Mouse (Mus musculus) CH12F3 (cell line): Measurements from ENCODE around the gene Kras.

ENCODE experiments used
- in situ Hi-C: fragments of 300-500 bp; cut with MboI; formaldehyde crosslinking; loops from 2 replicates; pipeline ENCODE4 v1.14.3; 2020; ENCODE audit warnings: low sequenced_read_pairs

Gene Kras

DNA sequence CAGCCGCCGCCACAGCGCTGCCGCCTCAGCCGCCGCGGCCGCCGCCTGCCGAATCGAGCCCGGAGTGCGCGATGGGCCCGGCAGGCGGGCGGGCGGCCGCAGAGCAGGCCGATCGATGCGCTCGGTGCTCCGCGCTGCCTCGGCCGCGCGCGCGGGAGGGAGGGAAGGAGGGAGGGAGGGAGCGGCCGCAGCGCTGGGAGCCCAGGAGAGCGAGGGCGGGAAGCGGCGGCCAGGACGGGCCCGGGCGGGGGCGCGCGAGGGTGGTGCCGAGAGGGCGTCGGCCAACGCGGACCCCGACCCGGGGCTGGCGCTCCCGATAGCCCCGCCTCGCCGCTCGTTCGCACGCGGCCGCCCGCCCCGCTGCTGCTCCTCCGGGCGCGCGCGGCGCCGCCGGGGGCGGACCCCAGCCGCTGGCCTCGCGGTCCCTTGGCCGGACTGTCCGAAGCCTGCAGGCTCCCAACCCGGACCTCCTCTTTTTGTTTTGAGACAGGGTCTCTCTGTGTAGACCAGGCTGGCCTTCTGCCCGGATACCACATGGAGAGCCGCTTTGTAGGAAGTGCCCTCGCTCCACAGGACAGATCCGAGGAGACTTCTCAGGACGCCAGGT, at the start of gene Kras:
Gene Kras (minus strand): TSS at position 55 of the 607 bp plus-strand sequence.
- in situ Hi-C loops = no loop called here

DNA sequence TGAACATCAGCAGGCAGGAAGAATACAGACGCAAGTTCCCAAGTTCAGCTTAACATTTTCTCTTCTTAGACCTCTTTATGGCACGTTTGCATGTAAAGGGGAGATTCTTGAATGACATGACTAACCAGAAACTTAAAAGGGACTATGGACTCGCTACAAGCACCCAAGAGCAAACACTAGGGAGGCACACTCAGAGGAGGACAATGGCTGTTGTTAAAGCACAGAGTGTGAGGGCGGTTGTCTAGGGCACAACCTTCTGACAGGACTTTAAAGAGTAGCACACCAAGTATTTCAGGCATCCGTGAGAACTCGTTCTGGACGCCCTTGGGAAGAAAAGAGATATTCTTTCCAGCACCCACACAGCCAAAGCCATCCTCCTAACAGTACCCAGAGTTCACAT, 47.6 kb upstream of the Kras start:
- in situ Hi-C loops = no loop called here

DNA sequence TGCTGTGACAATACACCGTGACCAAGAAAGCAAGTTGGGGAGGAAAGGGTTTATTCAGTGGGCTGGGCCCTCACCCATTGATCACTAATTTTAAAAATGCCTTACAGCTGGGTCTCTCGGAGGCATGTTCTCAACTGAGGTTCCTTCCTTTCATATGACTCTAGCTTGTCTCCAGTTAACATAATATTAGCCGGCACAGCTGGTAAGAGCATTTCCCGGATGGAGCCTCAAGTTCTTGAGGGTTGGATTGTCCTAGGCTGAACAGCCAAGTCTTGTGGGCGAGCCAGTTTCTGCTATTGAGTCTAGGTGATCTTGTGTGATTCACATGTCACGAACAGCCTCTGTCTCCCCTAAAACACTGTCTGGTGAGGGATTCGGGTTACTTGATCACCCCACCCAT, 46.9 kb upstream of the Kras start:
- in situ Hi-C loops = no loop called here

DNA sequence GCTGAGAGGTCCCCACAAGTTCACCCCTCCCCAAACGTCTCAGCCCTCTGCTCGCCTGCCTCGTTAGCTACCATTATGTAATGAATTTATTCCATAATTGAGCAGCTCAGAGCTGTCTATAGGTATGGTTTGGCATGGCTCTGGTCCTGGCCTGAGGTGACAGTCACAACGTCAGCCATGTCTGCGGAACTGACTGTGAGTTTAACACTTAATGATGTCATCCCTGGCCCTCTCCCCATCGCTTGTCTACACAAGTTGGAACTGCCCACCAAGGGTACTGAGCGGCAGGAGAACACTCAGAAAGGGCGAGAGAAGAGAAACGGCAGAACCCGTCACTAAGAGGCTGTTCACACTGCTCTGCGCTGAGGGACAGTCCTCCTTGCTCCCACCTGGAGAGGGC, 45.1 kb upstream of the Kras start:
- in situ Hi-C loops = no loop called here

DNA sequence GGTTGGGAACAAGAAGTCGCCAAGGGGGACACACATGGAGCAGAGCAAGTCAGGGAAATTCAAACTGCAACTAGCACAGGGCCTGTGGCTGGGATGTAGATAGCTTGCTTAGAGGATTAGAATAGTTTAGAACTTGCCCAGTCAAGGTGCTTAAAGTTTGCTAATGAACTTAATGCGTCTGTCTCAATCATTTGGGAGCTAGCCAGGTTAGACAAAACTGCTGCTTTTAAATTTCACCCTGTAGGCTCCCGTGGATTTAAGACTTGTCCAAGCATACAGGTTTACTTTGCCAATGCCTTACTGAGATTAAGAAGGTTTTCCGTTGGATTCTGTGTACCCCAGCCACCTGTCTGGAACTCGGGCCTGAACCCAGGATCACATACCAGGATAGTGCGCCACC, 43.1 kb upstream of the Kras start:
- in situ Hi-C loops = no loop called here

DNA sequence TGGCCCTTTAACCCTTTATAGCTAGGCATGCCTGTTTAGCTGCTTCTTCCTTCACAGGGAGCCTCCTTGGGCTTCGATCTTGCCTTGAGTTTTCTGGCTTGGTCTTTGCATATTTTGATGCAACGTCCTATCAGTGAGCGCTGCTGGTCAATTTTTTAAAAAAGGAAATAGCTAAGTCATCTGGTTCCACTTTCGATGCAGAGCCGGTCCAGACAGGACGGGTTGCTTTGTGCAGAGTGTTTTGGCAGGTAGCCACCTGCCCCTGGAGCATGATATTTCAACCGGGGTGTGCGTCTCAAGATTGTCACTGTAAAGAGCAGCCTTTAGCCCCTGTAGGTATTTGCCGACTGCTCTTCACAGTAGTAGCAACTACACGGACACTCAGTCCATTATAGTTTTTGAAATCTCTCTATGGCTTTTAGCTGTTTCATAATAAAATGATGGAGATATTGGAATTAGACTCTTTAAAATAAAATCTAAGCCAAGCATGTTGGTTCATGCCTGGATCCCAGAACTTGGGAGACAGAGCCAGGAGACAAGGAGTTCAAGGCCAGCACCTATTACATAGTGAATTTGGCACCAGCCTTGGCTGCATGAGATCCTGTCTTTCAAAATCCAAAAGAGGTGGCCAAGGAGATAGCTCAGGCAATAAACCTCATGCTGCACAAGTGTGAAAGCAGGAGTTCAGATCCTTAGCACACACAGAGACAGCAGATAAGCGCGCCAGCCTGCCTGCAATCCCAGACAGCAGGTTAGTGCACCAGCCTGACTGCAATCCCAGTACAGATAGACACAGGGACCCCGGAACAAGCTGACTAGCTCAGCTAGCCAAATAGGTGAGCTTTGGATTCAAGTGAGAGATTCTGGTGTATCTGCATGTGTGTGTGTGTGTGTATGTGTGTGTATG, 41.6 kb upstream of the Kras start:
- in situ Hi-C loops = no loop called here

DNA sequence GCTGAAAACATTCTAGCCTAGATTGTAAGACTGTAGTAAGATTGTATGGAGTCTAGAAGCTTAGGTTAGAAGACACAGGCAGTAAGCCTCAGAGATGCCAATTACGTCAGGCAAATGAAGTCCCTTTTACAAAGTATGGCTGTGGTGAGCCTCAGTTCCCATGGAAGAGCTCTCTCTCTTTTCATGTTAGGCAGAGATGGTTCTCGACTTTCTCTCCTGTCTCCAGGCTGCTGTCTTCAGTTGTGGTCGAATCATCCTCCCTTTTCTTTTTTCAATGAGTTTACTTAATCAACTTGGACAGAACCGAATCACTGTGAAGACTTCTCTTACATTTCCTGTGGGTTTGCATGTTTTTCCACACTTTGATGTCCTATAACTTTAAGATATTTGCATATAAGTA, 35.6 kb upstream of the Kras start:
- in situ Hi-C loops = no loop called here

DNA sequence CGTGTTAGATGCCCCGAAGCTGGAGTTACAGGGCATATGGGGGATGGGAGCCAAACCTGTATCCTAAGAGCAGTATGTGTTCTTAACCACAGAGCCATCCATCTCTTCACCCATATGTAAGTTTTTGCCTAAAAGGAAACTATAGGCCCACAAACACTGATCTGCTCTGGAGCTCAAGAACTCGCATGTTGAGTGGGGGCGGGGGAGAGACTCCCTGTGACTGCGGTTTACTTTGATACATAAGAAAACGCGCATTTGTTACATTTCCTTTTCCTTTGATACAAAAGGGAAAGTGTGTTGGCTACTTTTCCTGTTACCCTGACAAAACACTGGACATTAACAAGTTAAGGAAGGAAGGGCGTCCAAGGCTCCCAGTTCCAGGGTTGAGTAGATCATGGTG, 34.2 kb upstream of the Kras start:
- in situ Hi-C loops = no loop called here

DNA sequence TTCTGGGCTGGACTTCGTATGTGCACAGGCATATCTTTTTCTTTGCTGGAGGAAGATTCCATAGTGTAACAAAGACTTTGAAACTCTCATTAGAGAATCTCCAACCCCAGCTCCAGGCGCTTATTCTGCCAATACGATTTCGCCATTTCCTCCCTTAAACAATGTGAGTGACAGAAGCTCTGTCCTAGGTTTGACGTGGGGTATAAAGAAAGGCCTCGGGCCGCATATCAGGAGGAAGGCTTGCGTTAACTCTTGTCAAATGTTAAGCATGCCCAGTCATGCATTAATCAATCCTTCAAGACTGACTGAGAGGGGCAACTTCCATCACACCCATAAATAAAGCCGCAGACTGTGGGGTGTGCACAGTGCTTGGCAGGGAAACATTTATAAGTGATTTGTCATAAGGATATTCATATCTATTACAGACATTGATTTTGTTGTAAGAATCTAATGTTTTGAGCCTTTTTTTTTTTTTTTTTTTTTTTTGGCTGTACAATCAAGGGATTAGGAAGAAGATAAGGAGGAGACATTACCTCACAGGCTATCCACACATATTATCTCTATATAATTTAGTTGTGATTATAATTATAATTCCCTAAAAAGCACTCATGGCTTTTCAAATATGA, 27.2 kb upstream of the Kras start:
- in situ Hi-C loops = no loop called here

DNA sequence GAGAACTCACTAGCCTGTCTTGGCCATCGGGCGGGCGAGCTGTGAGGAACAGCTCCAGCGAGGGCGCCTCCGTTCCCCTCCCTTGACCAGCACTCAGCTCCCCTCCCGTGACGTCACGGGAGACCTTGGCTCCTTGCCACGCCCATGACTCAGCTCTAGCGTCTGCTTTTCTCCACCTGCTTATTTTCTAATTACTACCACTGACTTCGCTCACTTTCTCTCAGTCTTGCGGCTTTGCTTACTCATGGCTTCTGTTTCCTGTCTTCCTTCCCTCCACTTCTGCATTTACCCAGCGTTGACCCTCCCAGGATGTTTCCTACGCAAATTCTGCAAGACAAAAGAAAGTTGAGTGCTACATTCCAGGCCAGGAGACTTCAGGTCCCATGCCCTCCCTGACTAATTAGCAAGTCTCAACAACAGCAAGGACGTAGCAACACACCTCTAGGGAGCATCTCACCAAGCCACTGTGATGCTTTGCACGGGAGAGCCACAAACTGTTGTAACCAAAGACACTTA, 26.3 kb upstream of the Kras start:
- in situ Hi-C loops = no loop called here

DNA sequence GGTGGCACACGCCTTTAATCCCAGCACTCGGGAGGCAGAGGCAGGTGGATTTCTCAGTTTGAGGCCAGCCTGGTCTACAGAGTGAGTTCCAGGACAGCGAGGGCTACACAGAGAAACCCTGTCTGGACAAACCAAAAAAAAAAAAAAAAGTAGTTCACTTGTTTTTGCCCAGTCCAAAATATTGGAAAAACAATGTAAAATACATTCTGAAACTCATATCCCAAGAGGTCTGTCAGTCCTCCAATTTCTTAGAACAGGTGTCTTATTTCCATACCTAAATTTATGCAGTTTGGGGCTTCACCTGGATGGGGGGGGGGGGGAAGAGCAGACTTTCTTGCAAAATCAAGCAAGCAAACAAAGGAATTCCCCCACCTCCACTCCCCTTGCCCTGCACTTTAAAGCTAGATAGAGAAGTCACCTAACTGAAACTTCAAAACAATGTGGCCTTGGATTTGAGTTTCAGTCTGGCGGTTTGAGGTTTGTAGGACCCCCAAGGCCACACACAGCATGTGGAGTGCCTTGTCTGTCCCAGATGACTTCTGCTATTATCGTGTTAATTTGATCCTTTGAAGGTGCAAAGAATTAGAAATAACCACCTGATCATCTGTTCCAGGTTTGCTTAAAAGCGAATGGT, 25.7 kb upstream of the Kras start:
- in situ Hi-C loops = no loop called here

DNA sequence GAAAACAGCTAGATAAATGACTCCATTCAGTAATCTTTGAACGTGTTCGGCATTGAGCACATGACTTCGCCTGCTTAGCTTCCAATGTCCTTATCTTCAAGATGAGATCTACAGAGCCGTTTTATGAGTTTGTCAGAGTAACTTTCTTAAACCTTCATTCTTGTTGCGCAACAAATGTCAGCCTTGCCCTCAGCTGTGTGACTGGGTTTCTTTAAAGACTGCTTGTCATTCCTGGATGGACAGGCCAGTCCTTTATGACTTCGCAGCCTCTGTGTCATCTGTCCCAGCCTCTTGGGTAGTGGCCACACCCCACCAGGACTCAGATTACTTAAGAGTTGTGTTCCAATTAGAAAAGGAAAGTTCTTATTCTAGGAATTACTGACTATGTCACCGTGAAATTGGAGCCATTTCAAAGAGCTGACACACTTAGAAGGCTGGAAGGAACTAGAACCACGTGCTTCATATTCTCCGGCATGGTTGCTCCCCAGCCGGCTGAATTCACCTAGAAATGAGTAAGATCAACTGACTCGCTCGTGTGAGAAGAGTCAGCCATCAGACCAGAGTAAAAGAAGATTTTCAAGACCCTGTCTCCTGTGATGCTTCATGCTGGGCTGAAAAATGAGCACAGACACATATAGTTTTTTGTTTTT, 24.1 kb upstream of the Kras start:
- in situ Hi-C loops = no loop called here

DNA sequence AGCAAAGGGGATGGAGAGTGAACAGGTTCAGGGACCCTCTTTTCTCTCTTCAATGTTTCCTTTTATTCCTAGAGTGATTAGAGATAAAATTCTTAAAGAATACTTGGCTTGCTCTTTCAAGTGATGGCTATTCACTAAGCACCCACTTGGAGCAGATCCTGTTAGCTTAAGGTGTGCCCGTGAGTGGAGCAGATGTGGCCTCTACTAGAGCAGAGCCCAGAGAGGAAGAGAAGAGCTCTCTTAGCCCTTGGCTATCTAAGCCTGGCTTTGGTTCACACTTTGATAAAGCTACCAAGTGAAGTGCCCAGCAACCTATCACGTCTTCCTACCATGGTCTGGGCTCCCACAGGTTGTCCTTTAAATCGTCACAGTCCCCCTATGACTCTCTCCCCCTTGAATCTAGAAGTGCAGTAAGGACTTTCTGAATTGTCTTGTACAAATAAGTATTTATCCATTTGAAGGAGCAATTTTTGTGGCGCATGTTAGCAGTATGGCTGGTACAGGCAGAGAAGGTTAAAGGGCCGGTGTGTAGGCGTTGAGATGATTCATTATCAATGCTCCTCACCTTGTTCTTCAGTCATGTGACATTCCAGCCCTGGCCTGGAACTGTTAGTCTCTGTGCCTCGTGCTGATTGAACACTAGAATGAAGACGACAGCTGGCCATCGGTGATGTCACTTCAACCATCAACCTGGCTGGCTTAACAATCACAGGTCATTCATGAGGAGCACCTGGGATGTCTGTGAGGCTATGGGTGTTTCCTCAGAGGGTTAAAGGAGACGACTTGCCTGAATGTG, 22.3 kb upstream of the Kras start:
- in situ Hi-C loops = no loop called here

DNA sequence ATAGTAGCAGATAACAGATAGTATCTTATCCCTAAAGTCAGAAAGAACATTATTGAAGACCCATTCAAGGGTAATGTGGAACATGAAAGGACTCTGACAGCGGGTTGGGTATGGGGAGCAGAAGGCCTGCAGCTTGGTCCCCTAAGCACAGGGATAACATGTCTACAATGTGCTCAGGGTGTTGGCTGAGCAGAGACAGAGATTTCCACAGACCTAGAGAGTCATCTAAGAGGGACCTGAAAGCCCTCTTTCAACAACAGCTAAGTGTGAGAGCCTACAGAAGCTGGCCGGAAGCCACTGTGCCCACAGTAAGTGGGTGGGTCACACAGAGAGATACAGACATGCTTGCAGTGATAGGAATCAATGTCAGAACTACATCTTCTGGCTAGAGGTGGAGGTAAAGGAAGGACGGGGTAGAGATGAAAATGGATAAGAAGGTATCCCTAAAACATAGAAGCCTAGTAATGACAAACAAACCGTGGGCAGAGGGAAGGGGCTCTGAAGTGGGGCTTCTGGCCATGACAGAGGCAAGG, 19.3 kb upstream of the Kras start:
- in situ Hi-C loops = no loop called here

DNA sequence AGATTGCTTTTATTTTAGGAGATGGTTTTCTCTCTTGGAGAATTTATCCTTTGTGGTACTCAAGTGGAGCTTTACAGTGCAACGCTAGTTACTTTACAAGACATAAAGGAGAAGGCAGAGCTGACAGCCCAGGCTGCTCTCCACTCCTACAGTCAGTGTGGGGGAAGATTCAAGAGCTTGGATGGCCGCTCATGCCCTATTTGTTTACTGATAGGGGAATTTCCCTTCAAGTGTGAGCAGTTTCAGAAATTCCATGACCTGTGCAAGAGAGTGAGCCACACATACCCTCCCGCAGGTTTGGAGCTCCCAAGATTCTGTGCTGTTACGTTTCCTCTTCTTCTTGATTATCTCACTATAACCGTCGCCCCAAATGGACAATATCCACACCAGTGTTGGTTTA, 17.7 kb upstream of the Kras start:
- in situ Hi-C loops = no loop called here

DNA sequence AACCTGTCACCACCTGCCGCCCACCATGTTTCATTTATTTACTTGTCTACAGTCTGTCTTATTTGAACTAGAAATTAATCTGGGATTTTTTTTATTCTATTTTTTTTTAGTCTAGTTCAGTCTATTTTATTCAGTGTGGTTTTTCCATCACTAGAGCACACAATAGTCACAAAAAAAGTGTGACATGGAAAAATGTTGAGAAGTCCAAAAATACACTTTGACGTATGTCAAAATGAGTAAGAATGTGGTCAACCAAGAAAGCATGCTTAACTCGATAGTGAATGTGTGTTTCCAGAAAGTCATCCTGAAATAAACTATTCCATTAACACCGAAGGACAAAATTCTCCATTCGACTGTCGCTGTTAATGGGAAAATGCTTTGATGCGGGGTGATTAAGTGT, 12.3 kb upstream of the Kras start:
- in situ Hi-C loops = no loop called here

DNA sequence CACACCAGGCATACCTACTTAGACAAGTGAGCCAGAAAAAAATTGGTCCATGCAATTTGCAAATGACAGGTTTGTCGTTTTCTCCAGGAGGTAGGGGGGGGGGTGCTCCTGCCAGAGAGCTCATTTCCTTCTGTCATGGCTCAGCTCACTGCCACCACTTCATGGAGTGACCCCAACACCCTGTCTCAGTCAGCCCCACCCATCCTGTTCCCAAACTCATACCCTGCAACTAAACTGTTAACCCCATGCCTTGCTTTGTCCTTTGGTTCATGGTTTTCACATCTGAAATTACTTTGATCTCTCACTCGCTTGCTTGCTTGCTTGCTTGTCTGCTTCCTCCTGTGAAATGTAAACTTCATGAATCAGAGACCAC, 6.6 kb upstream of the Kras start:
- in situ Hi-C loops = no loop called here

DNA sequence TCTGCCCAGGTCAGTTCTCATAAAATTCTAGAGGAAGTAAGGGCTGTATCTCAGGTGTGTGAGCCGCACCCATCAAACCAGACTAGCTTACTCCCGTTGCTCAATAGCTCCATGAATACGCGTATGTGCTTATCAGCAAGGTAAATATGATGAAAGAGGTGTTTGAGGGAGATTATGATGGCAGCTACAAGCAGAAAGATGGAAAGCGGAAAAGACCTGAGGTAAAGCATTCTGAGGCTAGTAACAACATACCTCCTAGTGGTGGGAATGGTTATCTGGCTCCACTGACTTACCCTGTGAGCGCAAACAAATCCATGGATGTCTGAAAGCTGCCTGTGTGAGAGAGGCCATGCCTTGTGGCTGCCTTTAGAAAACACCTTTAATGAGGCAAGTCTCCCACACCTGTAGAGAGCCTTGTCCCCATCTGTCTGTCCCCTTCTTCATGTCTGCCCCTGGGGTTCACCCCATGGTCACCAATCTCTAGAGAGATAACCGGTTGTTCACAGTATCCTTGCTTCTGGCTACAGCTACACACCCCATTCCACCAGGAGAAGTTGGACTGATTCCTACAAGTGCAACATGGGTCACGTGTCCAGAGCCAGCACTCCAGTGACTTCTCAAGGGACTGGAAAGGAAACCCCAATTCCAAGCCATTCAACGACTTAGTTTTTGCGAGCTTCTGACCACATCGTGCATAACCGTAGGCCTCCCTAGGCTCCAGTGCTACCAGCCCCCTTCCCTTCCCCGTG, 6.1 kb upstream of the Kras start:
- in situ Hi-C loops = no loop called here

DNA sequence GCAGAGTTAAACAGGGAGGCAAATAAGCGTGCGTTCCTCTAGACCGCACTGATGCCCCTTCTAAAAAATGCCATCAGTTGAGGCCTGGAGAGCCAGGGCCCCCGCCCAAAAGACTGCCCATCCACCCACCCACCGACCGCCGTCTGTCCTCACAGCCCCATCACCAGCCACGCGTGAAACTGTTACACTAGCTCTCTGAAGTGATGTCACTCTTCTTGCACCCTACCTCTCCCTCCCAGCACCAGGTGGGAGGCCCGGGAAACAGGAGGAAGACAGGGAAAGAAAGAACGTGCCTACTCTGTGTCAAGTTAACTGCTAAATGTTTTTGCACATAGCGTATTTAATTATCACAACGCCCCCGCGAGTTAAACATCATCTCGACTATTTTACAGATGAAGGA, 781 bp upstream of the Kras start:
- in situ Hi-C loops = no loop called here
